Mouse (Mus musculus) olfactory bulb, adult 2 months (tissue): ENCODE measurements around the gene Tysnd1. TPM values are rescaled to one million over a fixed set of nuclear protein-coding genes. Genes with fewer than 3 reads are reported as not detected.

Experiments used
- H3K27ac ChIP-seq: fragments of 200-500 bp; 2 replicates; pipeline ENCODE4 v1.5.1; 2012; ENCODE audit warnings: low read depth, low read length; ENCODE audit not compliant: insufficient read depth
- H3K4me1 ChIP-seq: fragments of 200-500 bp; 2 replicates; pipeline ENCODE4 v1.6.1; 2012; ENCODE audit warnings: low read length; ENCODE audit not compliant: control insufficient read depth, insufficient read depth
- H3K4me3 ChIP-seq: fragments of 200-500 bp; 2 replicates; pipeline ENCODE4 v1.5.1; 2012; ENCODE audit warnings: mild to moderate bottlenecking, low read depth, low read length, moderate library complexity; ENCODE audit not compliant: insufficient read depth
- CTCF ChIP-seq: fragments of 200-500 bp; IDR thresholded peaks from 2 replicates; pipeline ENCODE4 v1.5.1; 2012; ENCODE audit warnings: low read depth, mild to moderate bottlenecking, low read length, moderate library complexity; ENCODE audit not compliant: insufficient read depth
- POLR2A ChIP-seq: fragments of 200-500 bp; IDR thresholded peaks from 2 replicates; pipeline ENCODE4 v1.6.1; 2012; ENCODE audit warnings: mild to moderate bottlenecking, low read depth, low read length, moderate library complexity; ENCODE audit not compliant: insufficient read depth
- WGBS: fragments of 180-500 bp; shearing (Covaris S2); methylation state at CpG from one replicate; pipeline ENCODE4 v1.1.7; 2018; 5-methylcytosine and 5-hydroxymethylcytosine counted together
- polyA plus RNA-seq: library from polyadenylated mRNA; stranded (reverse); fragments of >200 nt; gene quantifications from 2 replicates; pipeline ENCODE4 v1.2.4, GENCODE M21; 2012; ENCODE audit warnings: low replicate concordance; ENCODE audit not compliant: missing spikeins, insufficient read depth, insufficient read length

The Tysnd1 gene
- polyA plus RNA-seq, 1 experiment = not detected

- no peaks in the 10 kb centered on the region for H3K4me1 ChIP-seq
- no peak for TF ChIP-seq POLR2A
- no peak for TF ChIP-seq CTCF
- WGBS = 74% methylated on average over 6 of the region's 6 CpGs
Observed at GRCm38 (mm10) chr10:61706412-61707375, 11.4 kb downstream of the Tysnd1 start.

DNA sequence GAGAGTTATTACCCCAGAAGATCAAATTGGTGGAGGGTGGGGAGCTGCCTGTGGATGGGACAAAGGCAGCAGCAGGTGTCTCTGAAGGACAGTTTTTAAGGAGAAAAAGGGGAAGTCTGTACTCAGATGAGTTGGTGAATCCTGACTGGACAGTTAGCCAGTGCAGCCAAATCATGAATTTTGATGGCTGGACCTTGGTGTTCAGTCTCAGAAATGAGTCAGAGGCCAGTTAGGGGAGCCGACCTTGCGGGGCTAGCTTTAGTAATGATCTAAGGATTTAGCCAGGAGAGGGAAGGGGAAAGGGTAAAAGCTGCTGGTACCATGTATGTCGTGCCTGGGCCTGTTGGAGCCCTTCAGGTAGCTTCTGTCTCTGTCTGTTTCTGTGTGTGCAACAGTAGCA is 18.3 kb downstream of the Tysnd1 start:
- peaks cover 8% of the 10 kb centered on the region for H3K4me1 ChIP-seq
- H3K4me3 ChIP-seq = no peak overlapping the region
- H3K27ac ChIP-seq = no peak overlapping the region
- TF ChIP-seq CTCF = no peak
- no peak for TF ChIP-seq POLR2A
- WGBS = 92% methylated on average over 3 of the region's 3 CpGs

More at GRCm38 (mm10) chr10:61706412-61707375, 11.4 kb downstream of the Tysnd1 start:
- Histone ChIP-seq H3K4me3 (no peak overlapping the region), H3K27ac (no peak overlapping the region)

DNA sequence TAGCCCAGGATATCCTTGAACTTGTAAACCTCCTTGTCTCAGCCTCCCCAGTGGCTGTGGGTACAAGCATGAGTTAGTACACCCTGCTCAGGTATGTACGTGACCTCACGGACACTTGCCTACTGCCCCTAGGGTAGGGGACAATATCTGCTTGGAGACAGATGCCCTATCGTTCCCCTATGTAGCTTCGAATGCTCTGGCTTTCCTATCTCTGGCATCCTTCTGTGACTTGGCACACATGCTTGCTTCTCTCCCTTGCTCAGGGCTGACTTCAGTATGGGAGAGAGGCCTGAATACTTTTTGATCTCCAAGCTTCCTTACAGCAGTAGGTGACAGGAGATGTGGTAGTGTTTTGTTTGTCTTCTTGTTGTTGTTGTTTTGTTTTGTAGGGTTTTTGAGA is 18.8 kb downstream of the Tysnd1 start:
- H3K4me3 ChIP-seq = no peak overlapping the region
- H3K4me1 ChIP-seq = peaks cover 8% of the 10 kb centered on the region
- no peak for TF ChIP-seq CTCF
- no peak for TF ChIP-seq POLR2A
- WGBS = 93% methylated on average over 4 of the region's 4 CpGs
- no peak overlapping the region for H3K27ac ChIP-seq

- H3K4me3 ChIP-seq = peak within 1 kb of the TSS; percentile 70
- H3K4me1 ChIP-seq = peaks cover 8% of the 10 kb centered on the region
- 13% methylated on average over 35 of the region's 36 CpGs for WGBS
- TF ChIP-seq POLR2A (no peak), CTCF (no peak)
- no peak within 1 kb of the TSS for H3K27ac ChIP-seq
Observed at GRCm38 (mm10) chr10:61714771-61715461, 19.6 kb downstream of the Tysnd1 start, which contains the start of gene Aifm2. Gene Aifm2, plus strand, starts transcription at chr10:61715263.

DNA sequence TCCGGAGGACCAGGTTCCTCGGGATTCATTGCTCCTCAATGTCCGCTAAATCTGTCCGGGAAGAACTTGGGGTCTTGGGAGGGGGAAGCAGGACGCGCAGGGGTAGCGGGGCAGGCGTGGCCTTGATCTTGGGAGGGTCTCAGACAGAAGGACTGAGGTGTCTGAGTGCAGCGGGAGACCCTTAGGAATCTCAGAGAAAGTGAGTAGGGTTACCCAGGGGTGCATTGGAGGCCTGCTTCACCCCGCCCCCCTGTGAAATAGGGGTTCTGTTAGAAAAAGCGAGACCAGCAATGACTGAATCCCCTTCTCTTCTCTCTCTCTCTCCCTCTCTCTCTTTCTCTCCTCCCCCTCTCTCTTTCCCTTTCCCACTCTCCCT is 20.1 kb downstream of the Tysnd1 start:
- Histone ChIP-seq H3K27ac (no peak overlapping the region), H3K4me3 (peak overlapping the region; percentile 70), H3K4me1 (peaks cover 8% of the 10 kb centered on the region)
- TF ChIP-seq CTCF = no peak
- TF ChIP-seq POLR2A = no peak
- 5% methylated on average over 11 of the region's 11 CpGs for WGBS

DNA sequence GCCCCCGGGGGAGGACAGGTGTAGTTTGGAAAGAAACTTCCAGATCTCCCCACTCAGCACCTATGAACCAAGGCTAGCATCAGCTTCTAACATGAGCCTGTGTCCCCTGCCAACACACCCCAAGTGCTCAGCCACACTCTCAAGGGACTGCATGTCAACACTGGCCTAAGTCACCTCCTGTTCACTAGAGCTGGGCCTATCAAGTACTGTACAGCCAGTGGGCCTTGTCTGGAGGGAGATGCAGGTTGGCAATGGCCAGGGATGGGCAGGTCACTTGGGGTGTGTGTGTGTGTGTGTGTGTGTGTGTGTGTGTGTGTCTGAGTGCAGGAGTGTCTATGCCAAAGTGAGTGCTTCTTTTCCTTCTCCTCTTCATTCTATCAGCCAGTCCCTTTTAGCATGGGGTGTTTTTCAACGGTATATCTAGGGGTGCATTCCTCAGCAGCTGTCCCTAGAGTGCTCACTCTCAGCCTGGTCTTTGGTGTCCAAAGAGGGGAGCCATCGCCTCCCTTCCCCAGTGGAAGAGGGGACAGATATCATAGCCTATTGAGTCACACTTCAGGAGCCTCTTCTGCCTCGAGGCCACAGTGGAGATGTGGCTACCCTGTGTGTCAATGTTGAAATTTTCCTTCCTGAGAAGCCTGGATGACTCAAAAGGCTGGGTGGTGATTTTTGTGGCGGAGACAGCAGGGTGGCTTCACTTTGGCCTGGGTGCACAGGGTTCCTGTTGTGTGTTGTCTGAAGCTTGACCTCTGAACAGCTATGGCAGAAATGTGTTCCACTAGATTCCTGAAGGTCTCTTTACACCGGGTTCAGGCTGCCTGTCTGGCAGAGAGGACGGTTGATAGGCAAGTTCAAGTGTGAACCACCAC is 20.9 kb downstream of the Tysnd1 start:
- no peak overlapping the region for H3K27ac ChIP-seq
- TF ChIP-seq POLR2A (no peak), CTCF (no peak)
- peaks cover 8% of the 10 kb centered on the region for H3K4me1 ChIP-seq
- no peak overlapping the region for H3K4me3 ChIP-seq
- 79% methylated on average over 7 of the region's 7 CpGs for WGBS

DNA sequence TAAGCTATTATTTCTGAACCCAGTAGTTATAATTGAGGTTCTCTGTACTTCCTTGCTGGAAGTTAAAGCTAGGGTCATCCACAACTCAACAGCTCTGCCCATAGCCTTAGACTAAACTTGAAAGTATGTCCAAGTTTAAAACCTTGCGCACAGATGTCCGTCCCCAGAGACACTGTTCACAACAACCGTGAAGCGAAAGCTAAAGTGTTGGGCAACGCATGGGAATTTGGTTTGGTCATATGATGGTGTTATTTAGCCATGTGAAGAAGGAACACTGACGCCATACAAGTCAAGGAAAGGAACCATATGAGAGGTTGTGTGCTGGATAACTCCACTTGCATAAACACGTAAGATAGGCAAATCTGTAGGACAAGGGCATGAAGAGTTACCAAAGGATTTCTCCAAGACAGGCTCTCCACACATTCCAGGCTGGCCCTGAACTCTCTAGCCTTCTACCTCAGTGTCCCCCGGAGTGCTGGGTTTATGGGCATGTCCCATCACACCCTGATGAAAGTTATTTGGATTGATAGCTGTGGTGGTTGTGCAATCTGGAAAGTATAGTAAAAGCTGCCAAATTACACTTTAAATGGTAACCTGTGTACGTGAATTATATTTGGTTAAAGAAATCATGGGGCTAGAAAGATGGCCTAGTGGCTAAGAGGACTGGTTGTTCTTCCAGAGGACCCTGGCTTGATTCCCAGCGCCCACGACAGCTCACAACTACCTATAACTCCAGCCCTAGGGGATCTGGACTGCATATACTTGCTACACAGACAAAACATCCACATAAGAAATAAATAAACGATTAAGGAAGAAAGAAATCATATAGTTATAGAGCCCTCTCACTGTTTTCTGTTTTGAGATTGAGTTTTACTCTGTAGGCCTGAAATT is 22.3 kb downstream of the Tysnd1 start:
- no peak overlapping the region for H3K27ac ChIP-seq
- no peak overlapping the region for H3K4me3 ChIP-seq
- 92% methylated on average over 12 of the region's 12 CpGs for WGBS

GRCm38 (mm10) chr10:61720331-61720730 is 25.0 kb downstream of the Tysnd1 start:
- TF ChIP-seq POLR2A (no peak), CTCF (no peak)
- 80% methylated on average over 7 of the region's 7 CpGs for WGBS

More for the DNA sequence above, 22.3 kb downstream of the Tysnd1 start:
- no peak for TF ChIP-seq POLR2A
- TF ChIP-seq CTCF = no peak
- peaks cover 8% of the 10 kb centered on the region for H3K4me1 ChIP-seq

More at GRCm38 (mm10) chr10:61720331-61720730, 25.0 kb downstream of the Tysnd1 start:
- no peak overlapping the region for H3K4me3 ChIP-seq
- peaks cover 5% of the 10 kb centered on the region for H3K4me1 ChIP-seq
- H3K27ac ChIP-seq = no peak overlapping the region
